Mouse (Mus musculus) G1E (cell line): ENCODE results near the gene Col6a5. TPM values are rescaled to one million over a fixed set of nuclear protein-coding genes. Genes with fewer than 3 reads are reported as not detected.

Source experiments
- ATAC-seq: 2 replicates; pipeline ENCODE4 v1.8.0; 2016; ENCODE audit warnings: mild to moderate bottlenecking; ENCODE audit not compliant: insufficient number of reproducible peaks, poor library complexity, low FRiP score, severe bottlenecking; ENCODE audit errors: extremely low read depth
- DNase-seq: peaks from one replicate; pipeline ENCODE4 v3.0.0; 2012; ENCODE audit warnings: low spot score
- H3K27me3 ChIP-seq: 2 replicates; pipeline ENCODE4 v1.6.1; 2012; ENCODE audit warnings: mild to moderate bottlenecking, low read length, inconsistent platforms; ENCODE audit not compliant: insufficient read depth
- H3K36me3 ChIP-seq: replicated peaks from 2 replicates; pipeline ENCODE3; 2012; ENCODE audit warnings: mild to moderate bottlenecking, inconsistent platforms
- H3K4me1 ChIP-seq: 2 replicates; pipeline ENCODE4 v1.6.1; 2012; ENCODE audit warnings: low read depth, low read length, inconsistent platforms, mixed read lengths; ENCODE audit not compliant: insufficient read depth
- H3K4me3 ChIP-seq: 2 replicates; pipeline ENCODE4 v1.5.1; 2012; ENCODE audit warnings: low read depth, mild to moderate bottlenecking, inconsistent platforms, low read length, moderate library complexity, mixed read lengths
- H3K9me3 ChIP-seq: replicated peaks from 2 replicates; pipeline ENCODE4 v1.6.1; 2012; ENCODE audit warnings: inconsistent platforms
- CTCF ChIP-seq: IDR thresholded peaks from 2 replicates; pipeline ENCODE4 v1.5.1; 2012; ENCODE audit warnings: low read depth, low read length, inconsistent platforms, mixed read lengths
- GATA1 ChIP-seq: IDR thresholded peaks from 2 replicates; pipeline ENCODE4 v1.6.1; 2012; ENCODE audit warnings: borderline replicate concordance, low read length, inconsistent platforms, mixed read lengths
- GATA2 ChIP-seq: IDR thresholded peaks from 2 replicates; pipeline ENCODE4 v1.6.1; 2012; ENCODE audit warnings: low read depth, low read length, inconsistent platforms, borderline replicate concordance
- POLR2AphosphoS5 ChIP-seq: IDR thresholded peaks from 2 replicates; pipeline ENCODE4 v1.6.1; 2012; ENCODE audit warnings: low read depth, low read length, inconsistent platforms; ENCODE audit not compliant: insufficient replicate concordance
- TAL1 ChIP-seq: conservative IDR thresholded peaks from 2 replicates; pipeline ENCODE4 v1.6.1; 2012; ENCODE audit warnings: low read depth, low read length, inconsistent platforms, mixed read lengths
- polyA plus RNA-seq: library from polyadenylated mRNA; stranded (reverse); fragments of >175 nt; gene quantifications from 2 replicates; pipeline ENCODE4 v1.2.3, GENCODE M21; 2012
- total RNA-seq, 2 experiments: library from RNA; stranded (forward) in 1 of 2; stranded (reverse) in 1 of 2; fragments of 200-1000 nt in 1 of 2; fragments of >200 nt in 1 of 2; fragmentation: Nextera tagmentation in 1 of 2; gene quantifications; 2 replicates each; pipeline ENCODE4 v1.2.3; 2014 to 2017

Gene Col6a5
- total and polyA plus RNA-seq, 3 experiments = 0.16 TPM; not detected in 2

GRCm38 (mm10) chr9:105838396-105839146 is 121.9 kb downstream of the Col6a5 start:
- H3K4me1 ChIP-seq = no peaks in the 10 kb centered on the region
- no peak for ATAC-seq
- DNase-seq = no peak
- TF ChIP-seq TAL1 (no peak), POLR2AphosphoS5 (no peak), CTCF (no peak), GATA2 (no peak), GATA1 (no peak)
- H3K9me3 ChIP-seq = peaks cover 31% of the 10 kb centered on the region
- no peak overlapping the region for H3K4me3 ChIP-seq
- H3K27me3 ChIP-seq = no peaks in the 10 kb centered on the region
- H3K36me3 ChIP-seq = no peaks in the 10 kb centered on the region

- Histone ChIP-seq H3K9me3 (peaks cover 38% of the 10 kb centered on the region), H3K4me3 (no peak overlapping the region), H3K4me1 (no peaks in the 10 kb centered on the region), H3K36me3 (no peaks in the 10 kb centered on the region), H3K27me3 (no peaks in the 10 kb centered on the region)
- DNase-seq (no peak), ATAC-seq (no peak)
- TF ChIP-seq GATA2 (no peak), TAL1 (no peak), POLR2AphosphoS5 (no peak), GATA1 (no peak), CTCF (no peak)
These were observed 124.9 kb downstream of the Col6a5 start for GRCm38 (mm10) chr9:105835587-105835986.

GRCm38 (mm10) chr9:105834799-105835198 is 125.6 kb downstream of the Col6a5 start:
- ATAC-seq (no peak), DNase-seq (no peak)
- Histone ChIP-seq H3K36me3 (no peaks in the 10 kb centered on the region), H3K27me3 (no peaks in the 10 kb centered on the region), H3K9me3 (peaks cover 41% of the 10 kb centered on the region), H3K4me3 (no peak overlapping the region), H3K4me1 (no peaks in the 10 kb centered on the region)
- TF ChIP-seq GATA1 = no peak
- no peak for TF ChIP-seq GATA2
- TF ChIP-seq CTCF = no peak
- no peak for TF ChIP-seq TAL1
- TF ChIP-seq POLR2AphosphoS5 = no peak

- Histone ChIP-seq H3K27me3 (no peaks in the 10 kb centered on the region), H3K9me3 (peaks cover 53% of the 10 kb centered on the region), H3K4me3 (no peak overlapping the region), H3K4me1 (no peaks in the 10 kb centered on the region), H3K36me3 (no peaks in the 10 kb centered on the region)
- DNase-seq = no peak
- ATAC-seq = no peak
- TF ChIP-seq POLR2AphosphoS5 (no peak), GATA2 (no peak), TAL1 (no peak)
These were observed 129.2 kb downstream of the Col6a5 start for GRCm38 (mm10) chr9:105831291-105831690.

DNA sequence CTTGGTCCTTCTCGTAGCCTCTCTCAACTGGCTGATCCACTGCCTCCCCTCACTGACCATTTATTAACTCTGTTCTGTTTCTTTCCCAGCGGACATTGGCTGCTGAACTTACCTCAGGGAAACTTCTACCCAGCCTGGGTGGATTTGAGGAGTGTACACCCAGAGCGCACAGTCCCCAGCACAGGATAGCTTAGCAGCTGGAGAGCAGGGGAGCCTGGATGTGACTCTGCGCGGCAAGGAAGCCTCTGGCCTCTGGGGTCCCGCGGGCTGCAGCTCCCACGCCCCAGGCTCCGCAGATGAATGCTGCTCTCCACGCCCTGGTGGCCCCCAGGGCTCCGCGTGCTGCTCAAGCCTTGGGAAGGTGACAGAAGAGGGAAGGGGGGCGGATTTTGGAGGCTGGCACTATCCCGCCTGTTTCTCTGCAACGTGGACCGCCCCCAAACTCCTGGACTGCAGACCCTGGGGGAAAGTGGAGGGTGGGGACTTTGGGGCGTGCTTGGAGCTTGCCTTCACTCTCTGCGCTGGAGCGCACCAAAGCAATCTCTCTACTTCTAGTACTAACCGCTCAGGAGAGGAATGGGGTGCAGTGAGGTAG is 132.6 kb downstream of the Col6a5 start, which contains the start of gene Col6a6:
TSS of gene Col6a6 (minus strand) at position 370 of the 595 bp plus-strand sequence.
- H3K36me3 ChIP-seq = no peaks in the 10 kb centered on the region
- TF ChIP-seq CTCF (no peak), TAL1 (no peak), POLR2AphosphoS5 (no peak), GATA2 (no peak), GATA1 (no peak)
- peaks cover 47% of the 10 kb centered on the region for H3K9me3 ChIP-seq
- DNase-seq (no peak), ATAC-seq (no peak)
- H3K4me1 ChIP-seq = no peaks in the 10 kb centered on the region
- no peak within 1 kb of the TSS for H3K4me3 ChIP-seq
- H3K27me3 ChIP-seq = no peaks in the 10 kb centered on the region

DNA sequence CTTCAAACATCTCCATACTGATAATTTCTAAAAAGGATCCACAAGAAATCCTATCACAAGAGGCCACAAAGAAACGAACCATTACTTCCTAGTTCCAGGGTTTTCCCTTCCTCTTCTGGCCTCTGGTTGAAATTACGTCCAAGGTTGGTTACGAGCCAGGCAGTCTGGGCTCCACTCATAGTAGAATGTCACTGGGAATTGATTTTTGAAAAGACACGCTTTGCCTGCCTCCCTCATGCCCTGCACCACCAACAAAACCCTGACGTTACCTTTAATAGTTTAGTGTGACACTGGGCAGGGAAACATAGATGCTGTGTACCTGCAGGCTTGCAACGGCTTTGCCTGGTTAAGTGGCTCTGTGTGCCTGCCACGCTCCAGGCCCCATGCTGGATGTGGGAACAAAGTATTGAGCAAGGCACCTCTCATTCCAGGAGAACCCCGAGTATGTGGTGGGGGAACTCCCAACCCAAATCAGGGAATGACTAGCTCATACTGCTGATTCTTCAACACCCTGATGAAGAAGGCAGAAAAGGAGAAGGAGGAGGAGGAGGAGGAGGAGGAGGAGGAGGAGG is 133.3 kb downstream of the Col6a5 start:
- no peaks in the 10 kb centered on the region for H3K27me3 ChIP-seq
- no peaks in the 10 kb centered on the region for H3K36me3 ChIP-seq
- no peak overlapping the region for H3K4me3 ChIP-seq
- no peak for TF ChIP-seq POLR2AphosphoS5
- TF ChIP-seq GATA2 = no peak
- TF ChIP-seq CTCF = no peak
- no peak for TF ChIP-seq TAL1
- no peaks in the 10 kb centered on the region for H3K4me1 ChIP-seq
- ATAC-seq = no peak
- peaks cover 47% of the 10 kb centered on the region for H3K9me3 ChIP-seq
- DNase-seq = no peak
